Mouse (Mus musculus) embryo, embryonic 11 days (tissue): ENCODE data around the gene Pfn4.
A peak's percentile ranks its signal among the peaks of the same experiment; 100 is the strongest.
"Not testable (repeated sequence)": the region's sequence is repeated elsewhere in the genome, so short reads cannot be mapped to it uniquely, and the experiment has no call there.

ENCODE experiments used
- DNase-seq: peaks from one replicate; pipeline ENCODE4 v3.0.0-alpha.2; 2015

Gene Pfn4

DNA sequence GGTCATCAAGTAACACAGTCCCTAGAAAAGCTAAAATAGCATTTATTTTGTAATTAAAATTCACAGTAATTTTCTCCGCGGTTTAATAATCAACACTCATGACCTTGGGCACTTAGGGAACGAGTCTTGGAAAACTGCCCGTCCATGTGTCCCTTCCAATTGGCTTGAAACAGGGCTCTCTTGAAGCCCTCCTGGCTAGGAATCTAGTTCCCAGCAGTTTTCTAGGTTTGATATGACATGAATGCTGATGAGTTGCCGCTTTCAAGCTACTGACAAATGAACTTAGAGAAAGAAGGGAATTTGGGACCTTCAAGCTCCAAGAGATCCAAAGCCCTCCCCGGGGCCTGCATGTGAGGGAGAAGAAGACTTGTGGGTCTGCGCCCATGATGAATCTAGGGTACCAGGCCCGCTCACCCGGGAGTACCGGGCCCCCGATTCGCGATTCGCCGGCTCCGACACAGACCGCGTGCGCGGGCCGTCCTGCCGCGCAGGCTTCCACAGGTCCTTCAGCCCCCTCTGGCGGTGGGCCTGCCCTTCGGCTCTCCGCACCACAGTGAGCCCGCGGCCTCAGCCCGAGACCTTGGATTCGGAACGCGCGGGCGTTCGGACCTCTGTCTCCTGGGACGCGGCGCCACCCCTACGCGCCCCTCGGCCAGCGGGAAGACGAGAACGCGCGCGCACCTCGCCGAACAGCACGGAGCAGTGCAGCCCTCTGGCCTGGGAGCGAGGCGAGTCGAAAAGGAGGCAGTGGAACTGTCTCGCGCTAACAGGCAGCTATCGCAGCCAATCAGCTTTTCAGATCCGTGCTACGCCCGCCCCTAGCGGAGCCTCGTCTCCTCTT, at the start of gene Pfn4, which contains the start of gene Fam228b:
Gene Pfn4, plus strand, starts transcription at position 531 of the 841 bp plus-strand sequence.
Gene Fam228b, minus strand, starts transcription at position 776 of the 841 bp plus-strand sequence.
- peak; percentile 95 for DNase-seq

DNA sequence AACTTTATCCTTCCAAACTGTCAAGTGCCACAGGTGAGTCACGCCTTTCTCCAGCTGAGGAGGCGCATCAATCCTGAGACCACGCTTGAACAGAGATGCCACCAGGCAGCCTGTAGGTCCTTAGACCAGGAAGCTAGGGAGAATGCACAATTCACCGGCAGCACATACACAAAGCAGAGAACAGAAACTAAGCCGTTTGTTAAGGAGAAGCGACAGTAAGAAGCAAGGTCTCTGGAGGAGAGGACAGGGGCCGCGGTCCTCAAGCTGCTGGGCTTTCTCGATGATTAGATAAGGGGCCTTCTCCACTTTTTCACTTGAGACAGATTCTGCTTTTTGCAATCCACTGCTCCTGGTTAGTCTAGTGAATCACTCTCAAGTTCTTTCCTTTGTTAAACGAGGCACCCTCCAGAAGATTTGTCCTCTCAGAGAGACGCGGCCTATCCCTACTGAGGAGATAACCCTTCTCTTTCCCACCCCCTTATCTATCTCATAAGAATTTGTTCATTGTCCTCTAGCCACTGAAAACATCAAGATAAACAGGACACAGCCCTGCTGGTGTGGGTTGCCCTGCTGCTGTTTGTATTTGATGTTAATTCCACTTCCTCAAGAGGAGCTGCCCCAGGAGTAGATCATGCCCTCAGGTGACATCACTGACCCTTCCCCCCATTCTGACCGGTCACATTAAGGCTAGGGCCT, 49.6 kb upstream of the Pfn4 start:
- no peak for DNase-seq

DNA sequence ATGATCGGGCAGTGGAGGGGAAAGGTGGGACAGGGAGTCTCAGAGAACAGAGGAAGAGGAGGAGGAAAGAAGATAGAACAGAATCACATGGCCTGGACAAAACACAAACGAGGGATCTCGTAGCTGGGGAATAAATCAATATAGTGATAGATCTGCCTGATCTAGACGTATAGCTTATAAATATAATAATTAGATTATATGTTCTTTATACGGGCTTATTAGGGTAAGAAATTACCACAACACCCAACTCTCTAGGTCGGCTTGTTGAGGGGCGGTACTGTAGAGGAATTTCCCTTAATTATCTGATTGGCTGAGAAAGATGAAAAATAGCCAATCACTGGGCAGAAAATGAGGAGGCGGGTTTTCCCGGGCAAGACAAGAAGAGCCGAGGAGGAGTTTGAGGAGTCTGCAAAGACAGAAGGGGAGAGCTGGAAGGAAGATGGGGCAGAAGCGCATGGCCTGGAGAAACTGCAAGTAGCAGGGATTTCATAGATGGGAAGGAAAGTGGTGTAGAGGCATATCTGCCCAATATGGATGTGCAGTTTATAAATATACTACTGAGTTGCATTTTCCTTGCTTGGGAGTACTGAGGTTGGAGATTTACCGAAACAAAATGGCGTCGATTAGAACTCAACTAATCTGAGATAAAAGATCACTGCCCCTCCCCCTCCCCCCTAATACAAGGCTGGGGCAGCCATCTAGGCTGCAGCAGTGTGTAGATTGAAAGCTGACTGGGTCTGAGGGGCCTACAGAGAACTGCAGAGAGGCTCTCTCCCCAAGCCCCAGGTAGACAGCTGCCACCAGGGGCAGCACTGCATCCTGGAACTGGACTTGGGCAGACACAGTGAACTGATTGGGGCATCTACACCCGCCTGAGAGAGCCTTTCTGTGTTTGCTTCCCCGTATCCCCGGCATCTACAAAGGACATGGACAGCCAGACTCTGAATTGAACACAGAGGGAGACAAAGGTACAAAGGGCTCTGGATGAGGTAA, 48.8 kb upstream of the Pfn4 start:
- no peak for DNase-seq

DNA sequence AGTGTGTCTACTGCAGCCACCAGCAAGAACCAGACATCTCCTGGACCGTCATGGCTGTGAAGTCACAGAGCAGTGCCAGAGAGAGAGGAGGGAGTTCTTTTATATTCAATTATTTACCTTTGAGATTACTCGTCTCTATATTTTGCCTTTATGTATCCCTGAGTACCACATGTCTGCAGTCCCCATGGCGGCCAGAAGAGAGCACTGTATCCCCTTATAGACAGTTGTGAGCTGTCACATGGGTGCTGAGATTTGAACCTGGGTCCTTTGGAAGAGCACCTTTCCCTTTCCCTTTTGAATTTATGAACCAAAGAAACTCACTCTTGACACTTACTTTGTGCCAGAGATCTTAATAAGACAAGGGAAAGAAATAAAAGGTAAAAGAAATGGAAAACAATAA, 39.7 kb upstream of the Pfn4 start:
- no peak for DNase-seq

DNA sequence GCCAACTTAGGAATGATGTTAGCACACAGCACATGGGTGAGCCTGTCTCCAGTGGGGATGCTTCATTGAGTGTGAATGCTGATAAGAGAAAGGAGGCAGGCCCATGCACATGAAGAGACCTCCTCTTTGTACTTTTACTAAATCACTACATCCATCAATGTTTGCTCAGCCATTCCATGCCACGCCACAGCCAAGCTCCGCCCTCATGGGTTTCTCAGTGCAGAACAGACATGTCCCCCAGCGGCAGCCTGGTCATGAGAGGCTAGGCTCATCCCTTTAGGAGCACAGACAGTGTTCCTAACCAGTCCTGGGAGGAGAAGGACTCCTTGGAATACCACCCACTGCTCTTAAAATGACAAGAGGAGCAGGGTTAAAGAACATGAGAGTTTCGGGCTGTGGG, 37.2 kb upstream of the Pfn4 start:
- no peak for DNase-seq

DNA sequence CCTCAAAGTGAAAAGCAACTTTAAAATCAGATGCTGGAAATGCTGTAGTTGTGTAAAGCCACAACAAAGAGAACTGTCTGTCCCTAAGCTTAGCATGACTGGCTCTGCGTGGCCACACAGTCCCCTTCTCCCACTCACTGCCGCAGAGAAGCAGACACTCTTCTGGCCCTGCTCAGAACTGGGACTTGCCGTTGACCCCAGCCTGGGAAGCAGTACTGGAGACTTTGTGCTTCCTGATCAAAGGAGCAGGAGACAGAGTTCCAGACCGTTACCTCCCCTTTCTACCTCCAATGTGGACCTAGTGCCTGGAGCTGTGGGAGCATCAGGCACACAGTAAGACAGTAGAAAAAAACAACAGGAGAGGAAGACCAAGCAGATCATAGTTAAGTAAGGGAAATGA, 36.5 kb upstream of the Pfn4 start:
- DNase-seq, result no peak

DNA sequence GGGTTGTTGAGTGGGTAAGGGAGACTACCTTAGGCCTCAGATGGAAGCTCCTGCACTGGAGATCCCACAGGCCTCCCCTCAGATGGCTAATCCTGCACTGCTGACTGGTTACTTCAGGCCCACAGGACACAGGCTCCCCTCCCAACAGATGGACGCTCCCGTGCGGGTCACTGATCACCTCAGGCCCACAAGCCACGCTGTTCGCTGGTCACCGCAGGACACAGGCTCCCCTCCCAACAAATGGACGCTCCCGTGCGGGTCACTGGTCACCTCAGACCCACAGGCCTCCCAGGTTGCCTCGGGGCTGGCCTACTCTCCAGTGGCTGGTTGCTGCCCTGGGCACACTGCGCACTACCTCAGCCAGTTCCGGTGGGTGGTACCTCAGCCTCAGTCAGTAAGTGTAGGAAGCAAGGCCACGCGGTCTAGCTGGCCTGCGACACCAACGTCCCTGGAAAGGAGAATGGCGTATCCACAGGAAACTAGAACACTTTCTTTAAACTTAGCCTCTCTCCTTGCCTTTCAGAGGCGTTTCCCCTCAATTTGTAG, 30.7 kb upstream of the Pfn4 start, which contains the start of gene Fam228a:
Gene Fam228a, minus strand, starts transcription at position 400 of the 546 bp plus-strand sequence.
- DNase-seq, result no peak

DNA sequence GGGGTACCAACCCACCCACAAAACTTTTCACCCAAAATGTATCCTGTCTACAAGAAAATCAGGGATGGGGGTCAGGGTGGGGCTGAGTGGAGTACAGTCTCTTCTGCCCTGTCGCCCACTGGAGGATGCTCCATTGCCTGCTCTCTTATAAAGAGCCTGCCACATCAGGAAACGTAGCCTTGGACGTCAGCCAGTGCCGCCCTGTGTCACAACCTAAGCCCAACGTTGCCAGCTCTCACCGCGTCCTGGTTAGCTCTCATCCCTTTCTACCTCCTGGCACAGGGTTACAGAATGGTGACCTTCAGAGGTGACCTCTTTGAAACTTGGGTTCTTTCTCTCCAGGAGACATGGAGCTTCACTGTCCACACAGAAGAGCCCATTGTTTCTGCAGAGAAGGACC, 28.0 kb upstream of the Pfn4 start:
- no peak for DNase-seq

DNA sequence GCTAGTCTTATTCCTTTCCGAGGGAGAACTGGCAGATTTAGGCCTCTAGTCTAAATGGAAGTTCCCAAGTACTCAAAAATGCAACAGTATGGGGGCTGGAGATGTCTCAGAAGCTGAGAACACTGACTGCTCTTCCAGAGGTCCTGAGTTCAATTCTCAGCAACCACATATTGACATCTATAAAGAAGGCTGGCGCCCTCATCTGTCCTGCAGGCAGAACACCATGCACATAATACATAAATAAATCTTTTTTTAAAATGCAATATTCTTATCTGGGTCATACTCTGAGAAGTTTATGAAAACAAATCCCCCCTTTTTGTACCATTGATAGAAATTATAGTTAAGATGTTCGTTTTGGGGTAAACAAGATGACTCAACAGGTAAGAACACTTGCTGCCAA, 26.6 kb upstream of the Pfn4 start:
- DNase-seq, result no peak

DNA sequence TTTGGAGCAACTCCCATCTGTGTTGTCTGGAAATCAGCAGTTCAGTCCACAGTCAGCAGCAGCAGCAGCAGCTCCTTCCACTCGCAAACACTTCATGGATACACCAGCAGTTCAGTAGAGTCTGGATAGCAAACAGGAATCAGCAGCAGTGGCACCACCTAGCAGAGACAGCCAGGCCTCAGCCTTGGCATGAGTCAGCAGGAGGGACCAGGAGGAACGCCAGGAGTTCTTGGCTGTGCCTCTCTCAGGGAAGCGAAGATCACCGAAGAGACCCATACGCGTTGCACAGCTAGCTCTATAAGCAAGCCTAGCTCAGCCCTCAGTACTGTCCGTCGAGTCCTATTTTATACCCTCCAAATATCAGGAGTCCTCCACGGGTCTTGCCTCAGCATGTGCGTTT, 24.3 kb upstream of the Pfn4 start:
- no peak for DNase-seq

DNA sequence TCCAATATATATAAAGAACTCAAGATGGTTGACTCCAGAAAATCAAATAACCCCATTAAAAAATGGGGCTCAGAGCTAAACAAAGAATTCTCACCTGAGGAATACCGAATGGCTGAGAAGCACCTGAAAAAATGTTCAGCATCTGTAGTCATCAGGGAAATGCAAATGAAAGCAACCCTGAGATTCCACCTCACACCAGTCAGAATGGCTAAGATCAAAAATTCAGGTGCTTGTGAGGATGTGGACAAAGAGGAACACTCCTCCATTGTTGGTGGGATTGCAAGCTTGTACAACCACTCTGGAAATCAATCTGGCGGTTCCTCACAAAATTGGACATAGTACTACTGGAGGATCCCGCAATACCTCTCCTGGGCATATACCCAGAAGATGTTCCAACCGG, 14.4 kb upstream of the Pfn4 start:
- DNase-seq, result not testable (repeated sequence)

DNA sequence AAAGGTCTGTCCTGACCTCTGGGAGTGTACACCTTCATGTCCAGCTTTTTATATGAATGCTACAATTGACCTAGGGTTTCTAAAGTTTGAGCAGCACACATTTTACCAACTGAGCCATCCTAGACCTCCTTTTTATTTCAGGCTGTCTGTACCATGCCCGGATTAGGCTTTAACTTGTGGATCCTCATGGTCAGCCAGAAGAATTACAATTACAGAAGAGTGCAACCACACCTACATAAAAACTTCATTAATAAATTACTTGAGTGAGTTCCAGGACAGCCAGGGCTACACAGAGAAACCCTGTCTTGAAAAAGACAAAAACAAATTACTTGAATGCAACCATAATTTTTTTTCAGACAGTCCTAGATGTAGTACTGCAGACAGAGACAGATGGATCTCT, 11.8 kb upstream of the Pfn4 start:
- no peak for DNase-seq

DNA sequence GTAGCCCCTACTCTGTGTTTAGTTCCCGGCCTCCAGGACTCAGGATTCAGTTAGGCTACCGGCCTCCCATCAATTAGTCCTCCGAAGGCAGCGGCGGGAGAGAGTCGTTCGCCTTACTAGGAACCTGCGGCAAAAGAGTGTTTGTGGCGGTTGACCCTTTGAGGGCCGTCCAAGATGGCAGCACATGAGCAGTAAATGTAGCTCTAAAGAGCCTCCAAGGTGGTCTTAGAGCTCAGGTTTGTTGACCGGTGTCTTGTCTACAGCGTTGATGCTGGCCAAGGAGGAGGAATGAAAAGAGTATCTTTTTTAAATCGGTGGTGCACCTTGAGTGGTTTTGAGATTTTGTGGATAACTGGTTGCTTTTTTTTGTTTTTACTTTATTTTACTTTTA, 506 bp downstream of the Pfn4 start:
- DNase-seq, result no peak

DNA sequence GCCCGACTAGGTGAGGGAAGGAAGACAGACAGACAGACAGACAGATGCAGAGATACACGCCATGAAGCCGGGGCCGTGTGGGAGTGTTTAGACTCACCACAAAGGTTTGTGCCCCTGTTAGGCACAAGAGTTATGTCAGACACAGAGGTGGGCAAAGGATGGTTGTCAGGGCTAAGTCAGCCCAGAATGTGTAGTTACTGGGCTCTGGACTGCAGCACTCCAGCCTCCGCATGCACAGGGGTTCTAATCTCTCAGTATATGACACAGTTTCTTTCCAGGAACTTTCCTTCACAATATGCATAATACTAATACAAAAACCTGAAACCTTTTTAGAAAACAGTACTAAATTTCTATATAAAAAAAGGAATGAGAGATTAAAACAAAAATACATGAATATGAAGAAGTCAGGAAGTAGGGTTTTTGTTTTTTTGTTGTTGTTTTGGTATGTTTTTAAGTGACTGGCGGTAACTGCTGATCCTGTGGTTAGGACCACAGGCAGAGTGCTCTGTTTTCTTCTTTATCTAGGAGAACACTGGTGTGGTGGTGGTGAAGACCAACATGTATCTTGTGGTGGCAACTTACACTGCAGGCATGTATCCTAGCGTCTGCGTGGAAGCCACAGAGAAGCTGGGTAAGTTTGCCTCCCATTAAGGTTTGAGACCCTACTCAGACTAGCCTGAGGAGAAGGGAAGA, 6.2 kb downstream of the Pfn4 start:
- no peak for DNase-seq

DNA sequence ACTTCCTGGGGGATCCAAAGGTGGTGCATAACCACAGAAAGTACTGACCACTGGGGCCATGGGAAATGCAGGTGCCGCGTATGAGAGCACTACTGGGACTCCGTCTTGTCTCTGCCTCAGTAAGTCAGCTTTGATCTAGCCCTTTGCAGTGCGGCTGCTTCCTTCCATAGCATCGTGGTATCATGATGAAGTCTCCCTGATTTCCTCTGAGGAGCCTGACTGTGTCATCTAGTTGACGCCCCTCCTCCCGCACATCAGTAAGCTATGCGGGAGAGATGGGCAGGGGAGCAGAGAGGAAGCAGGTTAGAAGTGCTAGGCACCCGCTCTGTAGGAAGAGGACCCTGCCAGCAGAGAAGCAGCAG, 6.7 kb downstream of the Pfn4 start:
- no peak for DNase-seq

DNA sequence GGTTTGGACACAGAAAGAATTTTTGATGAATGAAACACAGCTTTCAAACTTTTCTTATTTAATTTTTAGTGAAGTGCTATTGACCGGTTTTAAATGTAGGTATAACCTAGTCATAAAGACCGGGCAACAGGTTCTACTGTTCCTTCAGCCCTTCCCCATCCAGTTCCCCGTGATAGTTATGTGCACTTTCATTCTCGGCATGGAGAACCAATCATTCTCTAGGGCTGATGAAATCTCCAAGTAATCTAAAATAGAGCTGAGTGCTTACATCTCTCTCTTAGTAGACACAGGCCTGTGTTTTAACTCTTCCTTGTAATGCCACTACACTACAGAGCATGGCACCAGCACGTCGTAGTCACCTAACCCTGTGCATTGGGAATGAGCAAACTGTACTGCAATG, 8.9 kb downstream of the Pfn4 start:
- DNase-seq, result no peak

DNA sequence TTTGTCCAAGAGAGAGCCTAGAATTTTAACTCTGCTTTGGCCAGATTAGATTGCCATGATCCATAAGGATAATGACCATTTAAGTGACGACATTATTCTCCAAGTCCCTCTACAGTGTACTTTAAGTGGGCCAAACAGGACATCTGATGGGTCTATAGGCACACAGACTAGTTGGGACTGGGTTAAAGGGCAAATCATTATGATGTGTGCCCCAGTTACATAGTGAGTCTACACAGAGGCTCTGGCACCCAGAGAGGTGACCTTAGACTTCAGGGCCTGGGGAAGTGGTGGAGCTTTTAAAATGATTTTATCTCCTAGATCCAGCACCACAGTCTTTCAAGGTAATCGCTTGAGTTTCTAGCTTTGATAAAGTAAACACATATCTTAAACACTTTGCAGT, 11.4 kb downstream of the Pfn4 start:
- no peak for DNase-seq

DNA sequence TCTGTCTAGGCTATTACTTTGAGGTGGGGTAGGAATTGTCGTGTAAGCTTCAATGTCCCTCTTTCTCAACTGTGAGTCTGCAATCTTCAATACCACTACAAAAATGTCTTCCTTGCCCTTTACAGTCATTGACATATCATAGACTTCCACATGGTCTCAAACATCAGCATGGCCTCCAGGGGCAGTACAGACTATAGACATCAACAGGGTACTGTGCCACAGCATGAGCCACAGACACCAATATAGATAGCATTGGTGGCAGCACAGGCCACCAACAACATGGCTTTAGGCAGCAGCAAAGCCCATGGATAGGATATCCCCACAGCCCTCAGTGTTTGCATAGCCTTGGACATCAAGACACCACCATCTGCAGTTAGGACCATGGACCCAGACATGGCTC, 12.4 kb downstream of the Pfn4 start:
- DNase-seq, result no peak

DNA sequence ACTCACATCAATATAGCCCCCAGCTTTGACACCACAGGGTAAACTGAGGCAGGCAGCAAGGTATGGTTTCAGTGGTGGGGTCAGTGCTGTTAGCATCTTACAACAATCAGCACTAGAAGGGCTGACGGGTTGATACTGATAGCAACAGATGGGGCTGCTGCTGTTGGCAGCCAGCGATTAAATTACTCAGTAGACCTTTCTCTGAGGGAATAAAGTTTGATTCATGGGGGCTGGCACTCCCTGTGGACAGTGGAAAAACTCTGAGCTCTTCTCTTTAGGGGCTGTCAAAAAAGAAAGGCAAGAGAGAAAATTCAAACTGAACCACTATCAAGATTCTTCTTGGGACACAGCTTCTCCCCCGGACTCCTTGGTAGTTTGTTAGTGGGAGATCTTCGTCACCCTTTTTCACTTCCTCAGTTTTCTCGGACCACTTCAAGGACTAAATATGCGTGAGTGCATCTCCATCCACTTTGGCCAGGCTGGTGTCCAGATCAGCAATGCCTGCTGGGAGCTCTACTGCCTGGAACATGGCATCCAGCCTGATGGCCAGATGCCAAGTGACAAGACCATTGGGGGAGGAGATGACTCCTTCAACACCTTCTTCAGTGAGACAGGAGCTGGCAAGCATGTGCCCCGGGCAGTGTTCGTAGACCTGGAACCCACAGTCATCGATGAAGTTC, 13.0 kb downstream of the Pfn4 start:
- DNase-seq, result not testable (repeated sequence)

DNA sequence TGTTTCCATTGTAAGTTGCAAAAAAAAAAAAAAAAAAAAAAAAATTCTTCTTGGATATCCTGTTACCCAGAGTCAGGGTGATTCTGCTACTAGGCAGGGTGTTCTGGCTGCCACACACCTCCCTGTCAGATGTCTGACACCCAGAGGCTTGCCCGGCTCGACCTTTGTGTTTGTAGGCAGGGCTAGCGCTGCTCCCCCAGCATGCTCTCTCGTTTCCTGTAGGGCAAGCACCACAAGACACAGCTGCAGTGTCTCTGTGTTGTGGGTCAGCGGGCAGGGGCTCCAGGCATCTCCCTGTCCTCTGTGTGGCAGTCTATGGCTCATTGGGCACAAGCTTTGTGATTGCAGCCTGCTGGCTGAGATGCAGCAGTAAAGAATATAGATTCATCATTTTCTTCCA, 14.8 kb downstream of the Pfn4 start:
- no peak for DNase-seq

DNA sequence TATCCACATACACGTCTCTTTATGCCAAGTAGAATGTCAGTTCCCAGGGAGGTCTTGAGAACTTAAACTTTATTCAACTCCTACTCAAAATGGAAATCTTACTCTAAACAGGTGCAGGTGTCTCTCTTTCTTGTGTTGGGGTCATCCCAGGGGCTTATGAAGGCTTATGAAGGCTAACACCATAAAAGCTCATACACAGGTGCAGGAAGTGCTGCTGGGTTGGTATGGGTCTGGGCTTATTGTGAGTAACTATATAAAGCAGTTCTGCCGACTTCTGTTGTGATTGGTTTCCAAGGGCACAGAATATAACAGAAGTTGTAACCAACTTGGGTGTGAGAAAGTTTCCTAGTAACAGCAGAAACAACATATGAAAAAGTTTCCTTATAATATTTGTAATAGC, 15.6 kb downstream of the Pfn4 start:
- no peak for DNase-seq

DNA sequence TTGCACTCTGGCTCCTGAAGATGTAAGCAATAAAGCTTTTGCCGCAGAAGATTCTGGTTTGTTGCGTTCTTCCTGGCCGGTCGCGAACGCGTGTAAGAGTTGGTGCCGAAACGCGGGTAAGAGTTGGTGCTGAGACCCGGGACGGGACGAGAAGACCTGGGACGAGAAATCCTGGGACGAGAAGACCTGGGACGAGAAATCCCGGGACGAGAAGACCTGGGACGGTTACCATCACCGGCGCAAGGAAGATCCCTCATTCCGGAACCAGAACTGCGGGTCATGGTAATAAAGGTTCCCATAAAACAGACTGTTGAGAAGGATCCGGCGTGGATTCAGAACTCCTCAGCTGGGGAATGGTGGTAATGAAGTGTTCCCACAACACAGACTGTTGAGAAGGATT, 19.3 kb downstream of the Pfn4 start:
- not testable (repeated sequence) for DNase-seq
